Mouse (Mus musculus) ovary, adult 18-20 months (tissue): ENCODE results near the gene Ubash3b.

ENCODE experiments used
- DNase-seq: peaks from one replicate; pipeline ENCODE4 v3.0.0; 2022; ENCODE audit warnings: low spot score, mixed read lengths

The Ubash3b gene

GRCm38 (mm10) chr9:41051080-41051932 lies 110.2 kb downstream of the Ubash3b start:
- no peak for DNase-seq

DNA sequence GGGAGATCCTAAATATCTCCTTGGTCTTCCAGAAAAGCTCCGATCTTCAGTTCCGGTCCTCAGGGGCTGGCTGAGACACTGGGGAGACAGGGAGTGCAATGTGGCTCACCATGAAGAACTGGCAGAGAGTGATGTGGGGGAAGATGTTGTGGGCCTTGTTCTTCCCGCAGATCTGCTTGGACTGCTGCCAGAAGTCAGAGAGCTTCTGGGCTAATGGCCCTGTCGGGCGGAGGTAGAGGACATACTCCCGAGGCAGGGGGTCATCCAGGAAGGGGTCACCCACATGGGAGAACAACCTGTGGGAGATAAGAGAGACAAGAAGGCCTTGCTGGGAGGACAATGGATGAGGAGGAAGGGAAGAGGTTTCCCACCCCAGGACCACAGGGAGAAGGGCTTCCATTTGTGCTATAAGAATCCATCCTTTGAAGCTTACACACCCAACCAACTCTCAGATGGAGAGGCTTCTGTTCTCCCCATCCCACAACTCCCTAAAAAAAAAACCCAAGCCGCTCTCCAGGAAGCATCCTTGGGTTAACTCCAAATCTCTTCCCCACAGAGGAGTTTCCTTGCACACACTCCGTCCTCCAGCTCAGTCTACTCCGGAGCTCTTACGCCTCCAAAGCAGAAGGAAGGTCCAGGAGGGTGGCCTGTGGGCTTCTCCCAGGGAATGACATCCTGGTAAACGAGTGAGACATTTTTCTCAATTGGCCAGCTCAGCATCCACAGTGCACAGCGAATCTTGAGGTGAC lies 111.0 kb downstream of the Ubash3b start:
- DNase-seq = peak; percentile 31

DNA sequence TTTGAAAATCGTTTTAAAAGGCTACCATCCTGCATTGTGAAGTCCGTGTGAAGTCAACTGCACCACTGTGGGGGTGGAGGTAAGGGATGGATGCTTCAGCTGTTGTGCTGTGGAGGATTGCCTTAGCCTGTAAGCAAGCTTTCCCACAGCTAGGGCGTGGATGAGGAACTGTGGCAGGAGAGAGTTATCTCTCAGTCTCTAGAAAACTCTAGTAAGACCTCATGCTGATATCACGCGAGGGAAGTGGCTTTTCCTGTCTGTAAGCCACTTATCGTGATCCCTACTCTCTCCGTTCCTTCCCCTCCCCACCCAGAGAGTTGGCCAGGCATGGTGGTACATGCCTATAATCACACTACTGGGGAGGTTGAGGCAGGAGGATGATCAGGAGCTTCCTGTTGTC lies 112.2 kb downstream of the Ubash3b start:
- DNase-seq = no peak

DNA sequence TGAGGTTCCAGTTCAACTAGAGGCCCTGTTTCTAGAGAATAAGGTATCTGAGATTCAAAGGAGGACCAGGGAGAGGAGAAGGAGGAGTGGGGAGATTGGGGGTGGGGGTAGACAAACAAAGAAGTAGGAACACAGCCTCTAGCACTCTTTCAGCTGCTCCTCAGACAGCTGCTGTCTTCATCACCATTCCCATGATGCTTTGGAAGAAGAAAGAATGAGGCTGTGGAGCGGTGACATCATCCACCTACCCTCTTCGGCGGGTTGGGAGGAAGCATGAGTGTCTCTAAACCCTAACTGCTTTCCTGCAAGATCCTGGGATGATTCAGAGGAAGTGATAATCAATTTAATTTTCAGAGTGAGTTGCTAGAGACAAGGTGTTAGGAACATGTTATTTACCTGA lies 112.7 kb downstream of the Ubash3b start:
- no peak for DNase-seq

GRCm38 (mm10) chr9:41048216-41048615 lies 113.3 kb downstream of the Ubash3b start:
- no peak for DNase-seq

DNA sequence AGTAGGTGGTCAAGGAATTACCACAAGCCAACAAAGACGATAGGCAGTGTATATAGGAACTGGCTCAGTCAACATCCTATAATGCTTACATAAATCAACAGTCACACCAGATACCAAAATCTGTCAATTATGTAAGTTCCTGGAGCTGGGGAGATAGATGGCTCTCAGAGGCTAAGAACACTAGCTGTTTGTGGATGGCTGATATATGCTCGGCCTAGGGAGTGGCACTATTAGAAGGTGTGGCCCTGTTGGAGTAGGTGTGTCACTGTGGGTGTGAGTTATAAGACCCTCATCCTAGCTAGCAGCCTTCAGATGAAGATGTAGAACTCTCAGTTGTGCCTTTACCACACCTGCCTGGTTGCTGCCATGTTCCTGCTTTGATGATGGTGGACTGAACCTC lies 113.8 kb downstream of the Ubash3b start:
- no peak for DNase-seq

DNA sequence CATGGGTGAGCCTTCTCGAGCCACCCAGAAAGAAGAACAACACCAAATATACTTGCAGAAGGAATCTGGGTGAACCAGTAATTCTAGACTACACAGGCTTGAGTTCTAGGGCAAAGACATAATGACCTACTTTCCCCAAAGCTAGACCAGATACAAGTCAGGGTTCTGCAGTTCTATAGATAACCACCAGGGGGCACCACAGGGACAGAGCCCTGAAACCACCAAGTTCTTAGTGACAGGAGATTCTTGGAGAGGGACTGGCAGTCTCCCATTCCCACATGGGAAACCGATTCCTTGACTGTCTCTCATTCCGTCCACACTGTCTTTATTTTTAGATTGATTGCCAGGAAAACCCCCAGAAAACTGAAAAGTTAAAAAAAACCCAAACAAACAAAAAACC lies 116.9 kb downstream of the Ubash3b start:
- peak; percentile 57 for DNase-seq

- no peak for DNase-seq
These were observed 117.9 kb downstream of the Ubash3b start for GRCm38 (mm10) chr9:41043641-41044040.

- no peak for DNase-seq
These were observed 120.1 kb downstream of the Ubash3b start for GRCm38 (mm10) chr9:41041404-41041803.

- no peak for DNase-seq
These were observed 123.3 kb downstream of the Ubash3b start for GRCm38 (mm10) chr9:41038150-41038664.

GRCm38 (mm10) chr9:41031590-41032489 lies 129.7 kb downstream of the Ubash3b start:
- no peak for DNase-seq

GRCm38 (mm10) chr9:41029827-41030226 lies 131.7 kb downstream of the Ubash3b start:
- no peak for DNase-seq

- DNase-seq = no peak
These were observed 133.0 kb downstream of the Ubash3b start for GRCm38 (mm10) chr9:41028470-41028869.

DNA sequence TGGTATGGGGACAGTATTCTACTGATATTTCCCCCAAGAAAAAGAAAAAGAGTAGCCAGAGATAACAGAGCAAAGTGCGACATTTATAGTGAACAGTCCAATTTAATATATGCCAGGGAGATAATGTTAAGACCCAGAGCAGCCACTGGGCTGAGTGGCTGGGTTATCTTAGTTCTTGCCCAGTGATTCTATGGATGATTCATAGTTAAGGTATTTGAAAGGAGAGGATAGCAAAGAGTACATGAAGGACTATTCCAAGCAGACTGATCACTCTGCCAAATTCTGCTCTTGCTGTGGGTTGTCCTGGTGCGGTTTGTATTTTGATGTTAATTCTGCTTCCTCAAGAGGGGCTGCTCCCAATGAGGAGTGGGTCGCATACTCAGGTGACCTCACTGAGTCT lies 139.8 kb downstream of the Ubash3b start:
- no peak for DNase-seq

GRCm38 (mm10) chr9:41020486-41020885 lies 141.0 kb downstream of the Ubash3b start:
- no peak for DNase-seq

- no peak for DNase-seq
These were observed 147.0 kb downstream of the Ubash3b start for GRCm38 (mm10) chr9:41014512-41014911.

DNA sequence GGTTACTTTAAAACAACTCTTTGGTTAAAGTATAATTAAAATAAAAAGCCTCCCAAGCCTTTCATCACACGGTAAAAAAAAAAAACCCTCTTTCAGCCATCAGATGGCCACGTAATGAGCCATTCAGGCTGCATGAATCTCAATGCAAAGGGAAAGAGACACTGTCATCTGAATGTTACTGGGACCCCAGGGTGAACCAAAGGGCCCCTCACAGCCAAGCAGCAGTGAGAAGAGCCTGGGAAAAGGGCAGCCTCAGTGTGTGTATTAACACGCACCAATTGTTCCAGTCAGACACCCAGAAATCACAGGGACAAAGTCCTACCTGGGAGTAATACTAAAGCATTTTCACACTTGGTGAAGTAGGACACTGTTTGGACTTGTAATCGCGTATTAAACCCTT lies 149.0 kb downstream of the Ubash3b start:
- DNase-seq = no peak

DNA sequence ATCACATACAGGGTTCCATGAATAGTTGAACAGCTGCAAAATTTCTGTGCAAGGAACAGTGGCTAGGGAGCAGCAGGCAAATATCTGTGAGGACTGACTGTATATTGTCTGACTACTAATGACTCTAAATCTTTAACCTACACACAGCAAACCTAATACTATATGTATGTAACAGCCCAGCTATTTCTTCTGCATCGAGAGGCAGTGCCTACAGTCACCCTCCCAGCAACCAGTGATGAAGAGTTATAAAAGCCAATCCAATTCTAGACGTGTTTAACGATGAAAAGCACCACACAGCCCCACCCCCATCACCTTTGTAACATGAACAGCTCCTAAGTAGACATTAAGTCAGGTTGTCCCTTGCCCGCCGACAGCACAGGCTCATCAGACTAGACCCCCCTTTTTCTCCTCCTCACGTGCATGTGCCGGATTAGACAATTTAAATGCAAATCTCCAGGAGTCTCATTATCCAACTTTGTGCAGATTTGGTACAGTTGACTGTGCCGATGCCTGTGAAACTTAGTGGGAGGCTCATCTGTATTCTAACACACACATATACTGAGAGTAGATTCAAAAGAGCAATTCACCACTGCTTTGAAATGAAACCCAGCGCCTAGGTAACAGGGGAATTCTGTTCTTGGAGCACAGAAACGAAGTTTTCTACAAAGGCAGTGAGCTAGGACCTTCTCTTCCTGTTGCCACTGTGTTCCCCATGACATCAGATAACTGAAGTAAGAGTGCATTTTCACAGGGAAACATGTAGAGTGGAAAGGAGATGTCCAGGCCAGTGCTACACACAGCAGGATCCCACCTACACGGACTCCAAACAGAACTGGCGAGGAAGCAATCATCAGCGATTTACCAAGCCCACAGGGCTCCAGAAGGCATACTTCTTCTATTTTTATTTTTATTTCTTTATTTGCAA lies 149.7 kb downstream of the Ubash3b start:
- DNase-seq = no peak

- DNase-seq = no peak
These were observed 153.7 kb downstream of the Ubash3b start for GRCm38 (mm10) chr9:41007785-41008184.

DNA sequence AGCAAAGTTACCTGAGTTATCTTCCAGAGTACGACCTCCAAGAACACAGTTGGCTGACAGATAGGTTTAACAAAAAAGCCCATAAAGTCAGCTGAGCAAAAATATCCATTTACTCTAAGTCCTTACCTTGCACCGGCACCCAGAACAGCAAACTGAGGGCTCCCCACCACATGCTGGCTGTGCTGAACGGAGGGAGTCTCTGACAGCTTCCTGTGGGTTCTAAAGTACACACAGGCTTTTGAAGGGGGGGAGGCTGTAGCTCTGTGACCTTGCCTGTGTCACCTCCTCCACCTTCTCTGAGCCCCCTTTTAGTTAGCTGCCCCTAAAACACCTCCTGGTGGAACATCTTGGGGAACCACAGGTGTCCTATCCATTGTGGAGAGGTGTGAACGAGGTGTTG lies 157.1 kb downstream of the Ubash3b start, which contains the start of gene Crtam:
Crtam (minus strand) TSS at position 214 of the 400 bp plus-strand sequence.
- no peak for DNase-seq
